Mouse (Mus musculus) thymus, postnatal 25 days (tissue): ENCODE data around the gene Bckdha.

Source experiments
- DNase-seq: peaks from one replicate; pipeline ENCODE4 v3.0.0; 2022

The Bckdha gene

GRCm38 (mm10) chr7:25611501-25611900, 47.3 kb downstream of the Bckdha start:
- DNase-seq: no peak

- no peak for DNase-seq
Observed at GRCm38 (mm10) chr7:25610056-25610455, 48.7 kb downstream of the Bckdha start.

- DNase-seq: no peak
Observed at GRCm38 (mm10) chr7:25607196-25607595, 51.6 kb downstream of the Bckdha start.

- DNase-seq: no peak
Observed at GRCm38 (mm10) chr7:25606625-25607063, 52.1 kb downstream of the Bckdha start.

- DNase-seq: no peak
Observed at GRCm38 (mm10) chr7:25601346-25601745, 57.4 kb downstream of the Bckdha start.

- DNase-seq: no peak
Observed at GRCm38 (mm10) chr7:25600666-25601065, 58.1 kb downstream of the Bckdha start.

- peak; percentile 78 for DNase-seq
Observed at GRCm38 (mm10) chr7:25599663-25600062, 59.1 kb downstream of the Bckdha start.

GRCm38 (mm10) chr7:25593859-25594258, 64.9 kb downstream of the Bckdha start:
- DNase-seq: no peak

- DNase-seq: no peak
Observed at GRCm38 (mm10) chr7:25591226-25591625, 67.6 kb downstream of the Bckdha start.

GRCm38 (mm10) chr7:25585351-25586204, 73.2 kb downstream of the Bckdha start:
- no peak for DNase-seq

GRCm38 (mm10) chr7:25584651-25585050, 74.1 kb downstream of the Bckdha start:
- DNase-seq: no peak

- no peak for DNase-seq
Observed at GRCm38 (mm10) chr7:25582301-25582810, 76.4 kb downstream of the Bckdha start.
